Mouse (Mus musculus) layer of hippocampus, adult 8-10 months (tissue): Measurements from ENCODE around the gene Olfr1218. TPM values are rescaled to one million over a fixed set of nuclear protein-coding genes. Genes with fewer than 3 reads are reported as not detected.
"Not testable (repeated sequence)": the region's sequence is repeated elsewhere in the genome, so short reads cannot be mapped to it uniquely, and the experiment has no call there.

Source experiments
- DNase-seq, 2 experiments: peaks; one replicate each; pipeline ENCODE4 v3.0.0; 2022; ENCODE audit warnings: low spot score in 2 of 2
- total RNA-seq, 4 experiments: library from RNA; stranded (reverse); gene quantifications; 2 replicates each; pipeline ENCODE4 v1.2.4; 2022

Olfr1218 gene
- not detected for total RNA-seq

DNA sequence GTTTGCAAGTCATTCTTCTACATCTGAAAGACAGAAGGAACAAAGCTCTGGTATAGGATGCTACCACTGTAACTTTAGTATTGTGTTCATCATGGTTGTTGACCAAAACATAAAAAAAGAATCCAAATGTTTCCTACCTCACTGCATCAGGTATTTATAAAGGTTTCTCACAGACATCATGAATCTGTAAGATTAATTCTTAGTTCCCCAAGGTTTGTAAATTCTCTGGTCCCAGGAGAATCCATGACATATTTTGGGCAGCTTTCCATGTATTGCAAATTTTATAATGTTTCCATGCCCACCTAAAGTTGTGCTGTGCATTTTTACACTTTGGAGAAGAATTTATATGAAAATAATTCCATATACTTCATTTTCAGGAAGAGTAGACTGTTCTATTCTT is at the start of gene Olfr1218:
Olfr1218 (minus strand) TSS at position 101 of the 400 bp plus-strand sequence.
- no peak for DNase-seq

DNA sequence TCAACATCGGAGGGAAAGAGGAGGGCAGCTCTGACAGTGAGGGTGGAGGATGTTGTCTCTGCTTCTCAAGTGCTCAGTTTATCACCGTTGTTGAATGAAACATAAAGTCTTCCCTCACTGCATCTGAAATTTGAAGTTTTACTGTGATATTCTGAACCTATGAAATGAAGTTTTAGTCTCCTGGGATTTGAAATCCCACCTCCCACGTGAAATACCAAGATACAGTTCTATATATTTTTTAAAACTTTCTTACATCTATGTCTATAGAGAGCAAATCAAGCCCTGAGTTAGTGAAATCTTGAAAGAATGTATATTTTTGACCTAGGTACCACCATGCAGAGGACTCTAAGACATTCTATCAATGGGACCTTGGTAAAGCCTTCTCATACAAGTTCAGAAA is 45.7 kb upstream of the Olfr1218 start, which contains the start of gene Olfr1220:
Olfr1220 (minus strand) TSS at position 101 of the 400 bp plus-strand sequence.
- no peak for DNase-seq

DNA sequence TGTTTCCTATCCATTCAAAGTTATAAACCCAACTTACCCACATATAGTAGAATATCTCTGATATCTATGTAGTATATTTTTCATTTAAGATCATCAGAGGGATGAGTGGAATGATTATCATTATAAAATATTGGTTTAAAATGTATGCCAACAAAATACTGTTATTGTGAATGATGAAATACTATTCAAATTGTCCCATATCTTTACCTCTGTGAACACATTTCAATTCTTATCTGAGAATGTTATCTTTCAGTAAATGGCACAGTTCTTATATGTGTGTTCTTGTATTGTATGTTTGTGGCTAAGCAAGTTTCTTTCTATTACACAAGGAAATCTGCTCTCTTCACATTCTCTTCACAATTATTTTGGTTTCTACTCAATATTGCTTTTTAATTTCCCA is 44.7 kb upstream of the Olfr1218 start:
- no peak for DNase-seq

DNA sequence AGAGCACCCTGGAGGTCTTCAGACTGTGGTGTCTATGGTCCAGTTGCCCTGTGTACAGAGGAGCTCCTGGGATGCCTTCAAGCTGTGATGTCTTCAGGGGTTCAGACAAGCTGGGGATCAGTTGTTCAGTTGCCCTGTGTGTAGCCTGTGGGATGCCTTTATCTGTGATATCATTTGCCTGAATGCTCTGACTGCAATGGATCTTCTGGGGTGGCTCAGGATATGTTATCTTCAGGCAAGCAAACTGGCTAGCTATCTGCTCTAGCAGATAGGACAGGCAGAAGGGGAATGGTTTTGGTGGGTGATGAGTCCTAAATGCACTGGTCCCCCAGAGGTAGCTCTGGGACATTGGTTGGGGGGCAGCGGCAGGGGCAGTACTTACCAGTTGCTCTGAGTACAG is 32.9 kb upstream of the Olfr1218 start:
- DNase-seq = no peak

DNA sequence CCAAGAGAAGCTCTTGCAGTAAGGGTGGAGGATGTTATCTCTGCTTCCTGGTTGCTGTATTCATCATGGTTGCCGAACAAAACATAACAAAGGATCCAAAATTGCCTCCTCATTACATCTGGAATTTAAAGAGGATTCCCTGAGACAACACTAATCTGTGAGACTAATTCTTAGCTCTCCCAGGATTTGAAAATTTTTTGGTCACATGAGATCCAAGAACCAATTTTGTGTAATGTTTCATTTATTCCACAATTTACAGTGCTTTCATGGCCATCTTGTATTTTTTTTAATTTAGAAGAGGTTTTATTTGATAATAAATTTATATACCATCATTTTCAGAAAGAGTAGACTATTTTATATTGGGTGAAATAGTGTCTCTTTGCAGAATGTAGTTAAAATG is 22.4 kb upstream of the Olfr1218 start, which contains the start of gene Olfr1219:
Olfr1219 (minus strand) TSS at position 101 of the 400 bp plus-strand sequence.
- DNase-seq = no peak

GRCm38 (mm10) chr2:89081487-89081886 is 20.5 kb upstream of the Olfr1218 start:
- DNase-seq = no peak

- DNase-seq = no peak
Observed at GRCm38 (mm10) chr2:89031965-89032364, 29.0 kb downstream of the Olfr1218 start, which contains the start of gene Olfr1217. TSS of gene Olfr1217 (minus strand) at chr2:89032065.

GRCm38 (mm10) chr2:89021436-89021835 is 39.6 kb downstream of the Olfr1218 start:
- not testable (repeated sequence) for DNase-seq

DNA sequence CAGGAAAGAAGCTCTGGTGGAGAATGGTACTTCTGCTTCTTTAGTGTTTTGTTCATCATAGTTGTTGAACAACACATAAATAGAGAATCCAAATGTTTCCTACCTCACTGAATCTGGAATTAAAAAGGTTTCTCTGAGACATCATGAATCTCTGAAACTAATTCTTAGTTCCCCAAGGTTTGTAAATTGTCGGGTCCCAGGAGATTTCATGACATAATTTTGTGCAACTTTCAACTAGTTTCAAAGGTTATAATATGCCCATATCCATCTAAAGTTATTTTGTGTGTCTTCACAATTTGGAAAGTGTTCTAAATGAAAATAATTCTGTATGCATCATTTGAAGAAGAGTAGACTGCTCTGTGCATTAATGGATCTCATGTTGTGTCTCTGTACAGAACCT is 42.7 kb downstream of the Olfr1218 start, which contains the start of gene Olfr1216:
Olfr1216 (minus strand) TSS at position 101 of the 400 bp plus-strand sequence.
- DNase-seq = no peak

DNA sequence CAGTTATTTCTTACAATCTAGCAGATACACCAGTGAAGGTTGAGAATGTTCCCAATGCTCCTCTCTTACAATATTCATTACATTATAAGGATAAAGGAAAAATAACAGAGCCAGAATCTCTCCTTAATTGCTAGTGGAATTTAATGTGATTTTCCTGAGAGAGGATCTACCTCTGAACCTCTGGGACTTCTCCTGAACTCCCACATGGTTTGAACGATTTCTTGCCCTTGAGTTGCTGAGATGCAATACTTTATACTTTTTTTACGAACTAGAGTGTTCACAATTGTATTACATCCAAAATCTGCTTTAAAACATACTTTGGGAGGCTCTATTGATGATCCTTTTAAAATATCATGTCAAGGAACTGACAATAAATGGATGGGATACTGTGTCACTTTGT is 54.1 kb downstream of the Olfr1218 start, which contains the start of gene Olfr1215:
Olfr1215 (minus strand) TSS at position 101 of the 400 bp plus-strand sequence.
- no peak for DNase-seq

Other genes starting within 250 kb of the Olfr1218 start
- not detected for gene Olfr1202, start 246.7 kb downstream of the Olfr1218 start, total RNA-seq
- gene Olfr1205, start 231.4 kb downstream of the Olfr1218 start, total RNA-seq = not detected
- not detected for gene Olfr1204, start 211.9 kb downstream of the Olfr1218 start, total RNA-seq
- gene Olfr1206, start 198.0 kb downstream of the Olfr1218 start, total RNA-seq = not detected
- gene Olfr1208, start 158.9 kb downstream of the Olfr1218 start, total RNA-seq = not detected
- gene Olfr1209, start 146.0 kb downstream of the Olfr1218 start, total RNA-seq = not detected
- gene Olfr1211, start 123.1 kb downstream of the Olfr1218 start, total RNA-seq = not detected
- gene Olfr1212, start 107.2 kb downstream of the Olfr1218 start, total RNA-seq = not detected
- not detected for gene Gm13762, start 80.9 kb downstream of the Olfr1218 start, total RNA-seq
- gene Olfr1214, start 68.5 kb downstream of the Olfr1218 start, total RNA-seq = not detected
- not detected for gene Olfr1215, start 54.2 kb downstream of the Olfr1218 start, total RNA-seq
- gene Olfr1216, start 42.8 kb downstream of the Olfr1218 start, total RNA-seq = not detected
- gene Olfr1217, start 29.1 kb downstream of the Olfr1218 start, total RNA-seq = not detected
- gene Olfr1219, start 22.3 kb upstream of the Olfr1218 start, total RNA-seq = not detected
- not detected for gene Olfr1220, start 45.6 kb upstream of the Olfr1218 start, total RNA-seq
- not detected for gene Olfr1221, start 56.1 kb upstream of the Olfr1218 start, total RNA-seq
- gene Olfr1222, start 71.9 kb upstream of the Olfr1218 start, total RNA-seq = not detected
- not detected for gene Olfr1223, start 90.4 kb upstream of the Olfr1218 start, total RNA-seq
- not detected for gene Olfr1224-ps1, start 102.9 kb upstream of the Olfr1218 start, total RNA-seq
- not detected for gene Olfr1225, start 113.5 kb upstream of the Olfr1218 start, total RNA-seq
- gene Olfr1226, start 138.9 kb upstream of the Olfr1218 start, total RNA-seq = not detected
- not detected for gene Olfr1228, start 192.9 kb upstream of the Olfr1218 start, total RNA-seq
- gene Olfr1229, start 226.8 kb upstream of the Olfr1218 start, total RNA-seq = not detected
- not detected for gene Olfr1230, start 236.1 kb upstream of the Olfr1218 start, total RNA-seq
- gene Olfr1231, start 245.9 kb upstream of the Olfr1218 start, total RNA-seq = not detected